Mouse (Mus musculus) right cerebral cortex, postnatal 4 days (tissue): ENCODE measurements around the gene Tnnt2.

Experiments used
- DNase-seq: peaks from one replicate; pipeline ENCODE4 v3.0.0-alpha.2; 2022

Tnnt2 gene

GRCm38 (mm10) chr1:135835716-135836483, at the start of gene Tnnt2:
Gene Tnnt2 (plus strand): TSS chr1:135836354.
- DNase-seq: no peak

- DNase-seq: peak; percentile 70
These were observed 48.4 kb upstream of the Tnnt2 start for GRCm38 (mm10) chr1:135787799-135788198.

- no peak for DNase-seq
These were observed 47.4 kb upstream of the Tnnt2 start for GRCm38 (mm10) chr1:135788708-135789107.

DNA sequence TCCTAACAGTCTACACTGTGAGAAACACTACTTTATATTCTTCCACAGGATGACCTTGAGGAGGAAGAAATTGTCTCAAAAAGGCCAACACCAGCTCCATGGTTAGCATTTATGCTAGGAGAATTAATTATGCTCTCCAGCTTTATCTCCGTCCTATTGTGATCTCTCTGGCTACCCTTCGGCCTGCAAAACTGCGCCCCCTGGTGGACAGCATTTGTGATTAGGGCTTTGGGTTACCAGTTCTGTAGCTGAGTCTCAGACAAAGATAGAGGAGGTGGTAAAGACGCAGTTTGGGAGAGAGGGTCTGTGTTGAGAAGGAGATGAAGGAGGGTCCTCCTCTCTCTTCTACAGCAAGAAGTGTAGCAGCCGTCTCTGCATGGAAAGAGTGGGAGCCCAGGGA, 46.3 kb upstream of the Tnnt2 start:
- peak; percentile 79 for DNase-seq

DNA sequence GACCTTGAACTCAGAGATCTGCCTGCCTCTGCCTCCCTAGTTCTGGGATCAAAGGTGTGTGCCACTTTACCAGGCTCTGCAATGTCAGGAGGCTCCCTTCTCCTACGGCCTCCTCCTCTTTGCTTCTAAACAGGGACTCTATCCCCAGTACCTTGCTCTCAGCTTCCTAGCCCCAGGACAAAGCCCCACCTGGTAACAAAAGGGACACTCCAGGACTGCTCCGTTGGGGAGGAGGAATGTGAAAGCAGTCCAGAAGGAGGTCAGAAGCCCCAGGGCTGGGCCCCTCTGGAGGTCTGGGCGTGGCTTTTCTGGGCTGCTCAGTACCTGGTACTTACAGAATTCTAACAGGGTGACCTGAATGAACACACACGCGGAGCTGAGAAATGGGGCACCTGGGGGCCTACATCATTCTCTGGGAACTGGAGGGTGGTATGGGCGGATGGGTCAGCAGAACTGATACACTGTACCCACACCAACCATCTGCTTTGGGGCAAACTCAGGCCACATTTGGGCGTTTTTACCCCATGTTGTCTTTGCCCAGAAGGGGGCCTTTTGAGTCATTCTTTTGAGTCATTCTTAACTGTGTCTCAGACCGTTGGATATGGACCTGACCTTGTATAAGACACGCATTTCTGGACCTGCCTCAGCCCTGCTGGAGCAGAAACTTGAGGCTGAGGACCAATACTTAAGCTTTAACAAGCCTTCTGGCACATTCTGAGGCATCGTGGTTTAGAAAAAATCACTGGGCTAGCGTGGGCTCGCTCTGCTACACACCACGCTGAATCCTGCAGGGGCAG, 43.8 kb upstream of the Tnnt2 start:
- DNase-seq: no peak

- peak; percentile 12 for DNase-seq
These were observed 42.6 kb upstream of the Tnnt2 start for GRCm38 (mm10) chr1:135793370-135794215.

DNA sequence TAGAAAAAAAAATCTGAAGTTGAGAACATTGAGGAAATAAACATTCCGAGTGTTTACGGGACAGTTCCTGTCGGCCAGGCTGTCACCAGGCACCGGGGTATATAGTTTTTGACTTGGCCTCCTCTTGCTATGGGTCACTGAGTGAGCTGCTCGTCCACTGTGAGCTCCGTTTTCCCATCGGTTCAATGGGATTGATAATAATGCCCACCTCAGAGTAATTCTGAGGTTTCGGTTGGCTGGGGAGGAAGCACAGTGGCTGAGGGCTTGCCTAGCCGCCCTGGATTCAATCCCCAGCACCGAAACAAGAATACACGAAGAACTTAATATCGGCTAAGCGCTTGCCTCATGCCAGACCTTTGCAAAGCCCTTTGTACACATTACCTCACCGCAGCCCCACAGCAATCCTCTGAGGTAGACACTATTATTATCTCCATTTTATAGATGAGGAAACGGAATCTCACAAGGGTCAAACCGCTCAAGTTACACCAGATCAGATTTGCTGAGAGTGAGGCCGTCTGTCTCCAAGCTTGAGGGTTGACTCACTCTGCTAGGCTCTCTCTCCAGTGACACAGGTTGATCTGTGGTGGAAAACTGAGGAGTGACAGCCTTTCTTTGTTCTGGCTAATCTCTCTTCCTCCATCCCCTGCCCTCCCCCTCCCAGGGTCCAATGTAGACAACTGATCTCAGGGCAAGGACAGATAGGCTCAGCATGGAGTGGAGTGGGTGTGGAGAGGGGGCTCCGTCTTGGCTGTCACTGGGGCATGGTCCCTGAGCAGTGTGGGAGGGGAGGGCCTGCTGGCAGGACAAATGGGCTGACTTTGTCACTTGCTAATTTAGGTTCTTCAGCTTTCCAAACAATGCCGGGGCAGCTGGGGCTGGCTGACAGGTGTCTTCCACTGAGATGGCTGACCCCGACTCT, 41.7 kb upstream of the Tnnt2 start:
- no peak for DNase-seq

DNA sequence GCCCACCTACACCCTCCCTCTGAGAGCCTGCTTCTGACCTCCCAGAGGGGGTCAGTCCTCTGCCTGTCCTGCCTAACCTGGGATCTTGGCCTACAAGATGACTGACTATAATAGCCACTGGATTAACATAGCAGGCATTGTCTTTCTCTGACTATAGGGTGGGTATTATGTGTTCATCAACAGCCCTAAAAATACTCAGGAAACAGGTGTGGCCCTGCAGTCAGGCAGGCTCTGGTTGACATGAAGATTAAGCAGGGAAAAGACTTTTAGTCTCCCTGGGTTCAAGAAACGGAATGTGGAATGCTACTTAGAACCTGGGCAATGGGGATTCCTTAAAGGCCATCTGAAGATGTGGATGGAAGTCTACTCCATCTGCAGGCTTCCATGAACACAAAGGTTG, 37.7 kb upstream of the Tnnt2 start:
- DNase-seq: no peak

GRCm38 (mm10) chr1:135799109-135799627, 37.0 kb upstream of the Tnnt2 start:
- no peak for DNase-seq

- DNase-seq: no peak
These were observed 35.8 kb upstream of the Tnnt2 start for GRCm38 (mm10) chr1:135800192-135800950.

GRCm38 (mm10) chr1:135807546-135807945, 28.6 kb upstream of the Tnnt2 start:
- DNase-seq: no peak

DNA sequence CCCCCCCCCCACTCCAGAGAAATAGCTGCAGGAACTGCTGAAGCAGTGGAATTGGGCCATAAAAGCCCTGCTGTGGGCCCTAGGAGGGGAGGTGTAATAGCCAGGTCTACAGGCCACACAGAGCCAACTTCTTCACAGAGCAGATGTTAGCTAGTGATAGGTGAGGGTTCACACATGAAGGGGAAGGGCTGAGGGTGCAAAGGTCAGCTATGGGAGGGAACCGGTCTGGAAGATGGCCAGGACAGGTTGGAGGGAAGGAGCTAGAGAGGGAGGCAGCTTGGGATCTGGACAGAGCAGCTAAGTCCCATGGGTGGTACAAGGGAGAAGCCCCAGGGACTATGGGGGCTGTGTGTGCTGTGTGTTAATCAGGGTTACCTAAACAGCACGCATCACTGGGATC, 26.0 kb upstream of the Tnnt2 start:
- DNase-seq: no peak

GRCm38 (mm10) chr1:135811016-135811646, 25.0 kb upstream of the Tnnt2 start:
- DNase-seq: peak; percentile 85

GRCm38 (mm10) chr1:135812205-135812604, 23.9 kb upstream of the Tnnt2 start:
- DNase-seq: no peak

GRCm38 (mm10) chr1:135812618-135813017, 23.5 kb upstream of the Tnnt2 start:
- DNase-seq: no peak

DNA sequence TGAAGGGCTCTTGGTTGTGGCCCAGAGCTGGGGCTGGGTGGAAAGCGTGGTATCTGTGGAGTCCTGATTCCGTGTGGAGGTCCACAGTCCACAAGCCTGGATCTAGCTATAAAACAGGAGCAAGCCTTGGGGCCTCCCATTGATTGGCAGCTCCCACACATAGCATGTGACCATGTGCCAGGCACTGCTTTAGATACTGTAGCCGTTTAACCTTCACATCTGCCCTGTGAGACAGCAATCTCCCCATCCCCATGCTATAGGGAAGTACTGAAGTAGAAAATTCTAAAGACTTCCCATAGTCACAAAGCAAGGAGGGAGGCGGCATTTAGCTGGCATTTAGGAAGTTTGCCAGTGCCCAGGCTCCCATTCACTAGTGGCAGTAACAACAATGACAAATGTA, 23.1 kb upstream of the Tnnt2 start:
- DNase-seq: no peak

- DNase-seq: no peak
These were observed 22.3 kb upstream of the Tnnt2 start for GRCm38 (mm10) chr1:135813687-135814395.

DNA sequence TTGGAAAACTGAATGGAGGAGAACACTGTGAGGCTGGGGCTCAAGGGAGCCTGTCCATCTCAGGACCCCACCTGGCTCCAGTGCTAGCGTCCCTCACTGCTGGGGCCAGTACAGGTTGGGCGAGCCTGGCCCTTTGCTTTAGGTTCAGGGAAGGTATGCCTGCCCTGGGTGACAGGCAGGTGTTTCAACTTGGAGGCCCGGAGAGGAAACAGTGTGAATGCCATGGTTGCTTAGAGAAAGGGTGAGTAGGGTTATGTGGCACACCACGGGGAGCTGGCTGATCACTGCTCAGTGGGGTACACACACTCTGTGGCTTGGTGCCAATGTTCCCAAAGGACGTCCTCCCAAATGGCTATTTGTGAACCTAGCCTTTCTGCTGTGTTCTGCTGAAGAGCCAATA, 21.6 kb upstream of the Tnnt2 start:
- no peak for DNase-seq

DNA sequence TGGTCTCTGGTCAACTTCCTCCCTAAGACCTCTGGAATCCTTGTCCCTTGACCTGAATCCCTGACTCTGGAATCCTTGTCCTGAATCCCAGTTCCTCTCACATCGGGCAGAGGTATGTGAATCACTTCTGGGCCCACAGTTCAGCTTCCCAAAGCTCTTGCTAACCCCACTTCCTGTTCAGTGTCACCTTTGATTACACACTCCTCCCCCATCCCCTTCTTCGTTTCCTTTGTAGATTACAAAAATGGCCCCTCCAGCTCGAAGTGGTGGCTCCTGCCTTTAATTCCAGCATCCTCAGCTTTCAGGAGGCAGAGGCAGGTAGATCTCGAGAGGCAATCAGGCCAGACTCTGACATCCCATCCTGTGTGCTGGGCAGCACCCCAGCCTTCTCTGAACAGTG, 18.6 kb upstream of the Tnnt2 start:
- no peak for DNase-seq

DNA sequence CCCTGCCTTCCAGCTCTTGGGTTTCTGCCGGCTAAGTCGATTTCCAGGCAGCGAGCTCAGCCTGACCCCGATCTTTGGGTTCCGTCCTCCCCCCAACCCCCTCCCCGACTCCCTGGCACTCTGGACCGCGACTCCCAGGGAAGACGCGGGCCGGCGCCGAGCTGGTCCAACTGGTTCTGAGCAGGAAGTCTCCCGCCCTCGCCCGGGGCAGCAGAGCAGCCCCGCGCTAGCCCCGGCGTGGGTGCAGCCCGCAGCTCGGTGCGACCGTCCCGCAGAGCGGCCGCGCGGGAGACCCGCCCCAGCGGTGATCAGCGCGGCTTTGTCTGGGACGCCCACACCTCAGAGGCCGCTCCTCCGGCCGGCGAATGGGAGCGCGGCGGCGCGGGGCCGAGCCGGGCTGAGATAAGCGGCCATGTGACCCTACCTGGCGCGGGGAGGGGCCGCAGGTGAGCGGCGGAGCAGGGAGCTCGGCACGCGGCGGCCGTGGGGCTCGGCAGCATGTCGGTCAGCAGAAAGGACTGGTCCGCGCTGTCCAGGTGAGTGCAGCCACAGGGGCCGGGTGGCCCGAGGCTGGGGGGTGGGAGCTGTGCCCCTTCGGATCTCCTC, 17.6 kb upstream of the Tnnt2 start, which contains the start of gene Lad1:
Lad1 (plus strand) TSS at position 118 of the 606 bp plus-strand sequence.
- DNase-seq: no peak
